Mouse (Mus musculus): ENCODE data around the gene Agbl4.

GRCm38 (mm10) chr4:111495949-111496348 lies 1098.5 kb downstream of the Agbl4 start:
- TF ChIP-seq GATA1 (IDR thresholded peaks at IDR 0.05; ENCODE audit: borderline replicate concordance, low read length), result no peak
- no peak for TF ChIP-seq FLI1 (IDR thresholded peaks at IDR 0.05; ENCODE audit: low read length)

All from megakaryocyte, embryonic 14.5 days (primary cell).